Mouse (Mus musculus): ENCODE measurements around the gene Kcna10. TPM values are rescaled to one million over a fixed set of nuclear protein-coding genes. Genes with fewer than 3 reads are reported as not detected.

Kcna10 gene
- total RNA-seq, 2 experiments from 2014 or later = 0.18 TPM; not detected in 1

DNA sequence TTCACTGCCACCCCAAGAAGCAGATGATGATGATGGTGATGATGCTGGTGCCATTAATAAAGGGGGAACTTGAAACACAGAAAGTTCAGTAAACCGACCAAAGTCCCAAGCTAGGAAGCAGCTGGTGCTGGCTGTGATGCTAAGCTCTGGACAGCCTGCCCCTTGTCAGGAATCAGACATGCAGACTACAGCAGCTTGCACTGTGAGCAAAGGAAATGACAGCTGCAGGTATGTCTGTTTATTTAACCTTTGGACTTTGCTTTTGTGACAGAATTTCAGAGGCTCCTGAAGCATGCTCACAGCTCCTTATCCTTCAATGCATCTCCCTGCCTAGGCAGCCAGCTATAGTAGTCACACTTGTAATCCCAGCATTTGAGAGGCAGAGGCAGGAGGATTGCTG, 47.7 kb downstream of the Kcna10 start, which contains the start of gene A630076J17Rik:
TSS of gene A630076J17Rik (plus strand) at position 88 of the 400 bp plus-strand sequence.
- no peak for TF ChIP-seq CTCF (IDR thresholded peaks at IDR 0.05)
- intact Hi-C loops (cut with DNase I) = loop anchor here (5.0 to 10.0 kb wide), 3 partner anchors 102 to 374 kb away; partner anchors contain the start of gene Rbm15

DNA sequence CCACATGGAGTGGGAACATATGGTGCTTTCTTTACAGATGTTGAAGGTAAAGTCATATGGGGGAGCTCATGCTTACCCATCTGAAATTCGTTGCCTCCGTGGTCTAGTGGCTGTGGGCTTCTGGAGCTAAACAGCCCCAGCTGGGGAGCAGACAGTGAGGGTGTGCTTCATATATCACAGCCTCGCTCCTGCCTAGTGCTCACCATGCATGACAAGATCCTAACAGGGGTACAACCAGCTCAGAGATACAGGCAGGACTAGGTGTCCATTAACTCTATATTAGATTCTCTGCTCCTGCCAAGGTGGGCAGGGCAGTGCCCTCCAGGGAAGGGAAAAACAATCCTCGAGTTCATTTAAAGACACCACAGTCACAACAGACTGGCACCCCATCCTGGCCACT, 48.3 kb downstream of the Kcna10 start:
- no peak for DNase-seq (ENCODE audit: extremely low spot score in 1 of 2, low spot score in 2 of 2)
- intact Hi-C loops (cut with DNase I) = loop anchor here (5.0 to 10.0 kb wide), 3 partner anchors 101 to 374 kb away; partner anchors contain the start of gene Rbm15
- Histone ChIP-seq H3K27ac (no peak overlapping the region), H3K4me3 (no peak overlapping the region)
- no peak for TF ChIP-seq CTCF (IDR thresholded peaks at IDR 0.05)

More for the DNA sequence above, 47.7 kb downstream of the Kcna10 start, which contains the start of gene A630076J17Rik:
- no peak for DNase-seq (ENCODE audit: extremely low spot score in 1 of 2, low spot score in 2 of 2)
- Histone ChIP-seq H3K27ac (no peak within 1 kb of the TSS), H3K4me3 (no peak within 1 kb of the TSS)

DNA sequence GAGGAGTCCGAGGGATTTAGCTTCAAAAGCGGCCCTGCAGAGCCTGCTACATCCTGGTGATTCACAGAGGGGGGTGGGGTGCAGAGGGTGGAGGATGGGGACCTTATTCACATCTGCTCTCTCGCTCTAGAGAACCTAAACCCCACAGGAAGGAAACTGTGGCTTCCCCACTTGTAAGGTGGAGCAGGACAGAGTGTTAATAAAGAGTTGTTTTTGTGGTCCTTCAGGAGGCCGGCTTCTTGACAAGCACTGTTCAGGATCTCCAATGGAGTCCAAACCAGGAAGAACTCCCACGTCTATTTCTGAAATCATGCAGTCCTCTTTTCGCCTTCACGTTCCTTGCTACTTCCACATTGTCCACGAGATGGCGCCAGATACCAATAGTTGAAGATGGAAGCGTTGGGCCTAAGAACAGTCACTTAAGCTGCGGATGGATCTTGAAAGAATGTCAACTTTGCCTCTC, 50.5 kb downstream of the Kcna10 start:
- H3K27ac ChIP-seq = peak overlapping the region; percentile 85
- intact Hi-C loops (cut with DNase I) = loop anchor here (1.0 to 10.0 kb wide), 5 partner anchors 41 to 371 kb away; partner anchors contain the start of gene Rbm15
- TF ChIP-seq CTCF (IDR thresholded peaks at IDR 0.05) = peak; percentile 89
- peak overlapping the region; percentile 29 for H3K4me3 ChIP-seq
- peak; percentile 85 to 91 for DNase-seq (ENCODE audit: extremely low spot score in 1 of 2, low spot score in 2 of 2)

DNA sequence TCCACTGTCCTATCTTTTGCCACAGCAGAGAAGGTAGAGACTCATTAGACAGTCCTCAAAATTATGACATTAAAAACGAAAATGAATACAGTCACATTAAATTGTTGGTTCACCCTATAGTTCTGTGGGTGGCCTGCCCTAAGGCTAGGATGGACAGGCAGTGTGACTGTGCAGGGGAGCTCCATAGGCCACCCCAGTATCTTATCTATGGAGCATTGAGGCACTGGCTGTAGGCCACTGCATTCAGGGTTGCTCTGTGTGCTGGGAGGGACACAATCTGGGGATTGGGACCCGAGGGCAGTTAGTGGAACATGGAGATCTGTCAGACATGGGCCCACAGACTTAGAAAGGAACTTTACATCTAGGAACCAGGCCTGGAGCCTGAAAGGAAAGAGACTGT, 51.1 kb downstream of the Kcna10 start:
- intact Hi-C loops (cut with DNase I) = loop anchor here (1.0 to 10.0 kb wide), 5 partner anchors 40 to 371 kb away; partner anchors contain the start of gene Rbm15
- no peak for TF ChIP-seq CTCF (IDR thresholded peaks at IDR 0.05)
- Histone ChIP-seq H3K4me3 (no peak overlapping the region), H3K27ac (no peak overlapping the region)
- DNase-seq (ENCODE audit: extremely low spot score in 1 of 2, low spot score in 2 of 2) = no peak

DNA sequence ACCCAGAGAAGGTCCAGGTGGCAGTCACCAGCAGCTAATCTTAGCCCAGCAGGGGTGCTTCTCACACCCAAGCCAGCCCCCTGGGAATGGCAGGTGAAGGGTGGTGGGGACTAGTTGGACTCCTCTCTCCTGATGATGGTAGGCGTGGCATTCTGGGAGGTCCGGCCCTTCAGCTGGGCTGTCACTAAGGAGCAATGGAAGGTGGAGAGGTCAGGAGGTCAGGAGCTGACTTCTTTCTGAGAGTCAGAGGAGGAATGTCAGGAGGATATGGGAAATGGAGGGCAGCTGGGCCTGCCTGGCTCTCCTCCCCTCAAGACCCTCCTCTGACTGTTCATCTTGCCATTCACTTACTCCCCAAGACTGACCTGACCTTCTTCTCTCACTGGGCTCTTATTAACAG, 55.2 kb downstream of the Kcna10 start:
- no peak overlapping the region for H3K27ac ChIP-seq
- DNase-seq (ENCODE audit: extremely low spot score in 1 of 2, low spot score in 2 of 2) = no peak
- TF ChIP-seq CTCF (IDR thresholded peaks at IDR 0.05) = no peak
- no peak overlapping the region for H3K4me3 ChIP-seq
- intact Hi-C loops (cut with DNase I) = loop anchor here (10.0 kb wide), 2 partner anchors 337 to 367 kb away; no protein-coding TSS in a partner anchor

DNA sequence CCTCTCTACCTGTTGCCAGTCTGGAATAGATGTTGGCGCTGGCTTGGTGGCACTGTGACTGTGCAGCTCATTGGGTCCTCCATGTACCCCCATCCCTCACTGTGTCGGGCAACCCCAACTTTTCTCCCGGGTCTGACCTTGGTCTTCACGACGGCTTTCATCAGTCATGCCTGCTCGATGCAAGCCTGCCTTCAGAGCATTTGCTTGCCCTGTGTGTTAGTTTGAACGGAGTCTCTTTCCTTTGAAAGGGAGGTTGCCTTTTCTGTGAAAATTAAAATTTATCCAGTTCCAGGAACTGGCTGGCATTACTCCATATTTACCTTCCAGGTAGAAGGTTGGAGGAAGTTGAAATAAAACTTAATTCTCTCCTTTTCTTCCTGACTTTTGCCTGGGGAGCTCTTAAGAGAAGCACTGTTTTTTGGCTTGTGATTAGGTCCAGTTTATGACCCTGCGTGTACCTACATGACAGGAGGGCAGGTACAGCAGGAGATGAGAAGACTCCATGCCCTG, 55.7 kb downstream of the Kcna10 start:
- TF ChIP-seq CTCF (IDR thresholded peaks at IDR 0.05) = no peak
- Histone ChIP-seq H3K4me3 (no peak overlapping the region), H3K27ac (no peak overlapping the region)
- no peak for DNase-seq (ENCODE audit: extremely low spot score in 1 of 2, low spot score in 2 of 2)
- intact Hi-C loops (cut with DNase I) = loop anchor here (10.0 kb wide), 2 partner anchors 336 to 366 kb away; no protein-coding TSS in a partner anchor

DNA sequence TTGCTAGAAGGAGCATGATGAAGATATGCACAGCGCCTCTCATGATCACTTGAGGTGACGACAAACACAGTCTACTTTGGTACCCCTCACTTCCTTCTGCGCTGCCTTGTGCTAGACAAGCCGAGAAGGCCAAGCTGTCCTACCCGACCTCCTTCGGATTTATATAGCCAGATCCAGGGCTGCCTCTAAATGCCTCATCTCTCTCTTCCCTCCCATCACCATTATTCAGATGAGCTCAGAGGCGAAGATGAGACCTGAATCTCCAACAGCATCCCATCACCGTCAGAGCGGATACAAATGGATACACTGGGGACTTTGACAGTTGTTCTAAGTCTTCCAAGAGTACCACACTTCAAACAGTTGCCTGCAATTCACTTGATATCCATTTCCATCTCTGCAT, 56.8 kb downstream of the Kcna10 start, which contains the start of gene Prok1:
TSS of gene Prok1 (minus strand) at position 101 of the 400 bp plus-strand sequence.
- TF ChIP-seq CTCF (IDR thresholded peaks at IDR 0.05) = no peak
- H3K4me3 ChIP-seq = no peak within 1 kb of the TSS
- no peak for DNase-seq (ENCODE audit: extremely low spot score in 1 of 2, low spot score in 2 of 2)
- H3K27ac ChIP-seq = no peak within 1 kb of the TSS
- intact Hi-C loops (cut with DNase I) = loop anchor here (5.0 to 10.0 kb wide), 3 partner anchors 113 to 365 kb away; no protein-coding TSS in a partner anchor

DNA sequence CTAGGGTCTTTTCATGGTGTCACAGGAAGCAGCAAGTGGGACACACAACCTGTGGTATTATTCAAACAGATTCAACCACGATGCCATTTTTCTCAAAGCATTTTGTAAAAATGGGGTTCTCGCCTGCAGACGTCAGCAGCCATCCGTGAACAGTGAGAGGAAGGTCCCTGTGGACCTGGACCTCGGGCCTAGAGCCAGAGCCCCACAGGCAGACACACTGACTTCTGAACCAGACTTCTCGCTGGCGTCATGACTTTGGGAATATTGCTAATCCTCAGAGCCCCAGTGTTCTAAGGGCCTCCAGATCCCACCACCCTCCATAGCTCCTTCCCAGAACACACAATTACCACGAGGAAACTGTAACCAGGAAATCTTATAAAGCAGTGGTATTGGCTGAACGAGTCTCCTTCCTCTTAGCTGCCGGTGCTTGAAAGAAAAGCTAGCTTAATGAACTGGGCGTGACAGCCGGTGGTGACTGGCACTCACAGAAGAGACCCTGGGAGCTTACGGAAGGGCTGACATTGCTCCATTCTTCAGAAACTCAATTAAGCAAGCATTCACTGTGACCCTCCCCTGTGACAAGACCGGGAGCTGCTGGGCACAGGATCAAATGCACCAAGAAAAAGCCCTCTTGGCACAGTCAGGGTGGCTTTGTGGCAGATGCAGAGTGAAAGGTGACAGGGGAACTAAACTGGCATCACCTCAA, 58.7 kb downstream of the Kcna10 start:
- no peak overlapping the region for H3K4me3 ChIP-seq
- TF ChIP-seq CTCF (IDR thresholded peaks at IDR 0.05) = no peak
- DNase-seq (ENCODE audit: extremely low spot score in 1 of 2, low spot score in 2 of 2) = no peak
- H3K27ac ChIP-seq = no peak overlapping the region
- intact Hi-C loops (cut with DNase I) = loop anchor here (5.0 kb wide), 1 partner anchor 111 kb away; no protein-coding TSS in a partner anchor

Other genes with a start within 250 kb of the Kcna10 start
- 10 to 100 TPM; 34.9 to 35.3 TPM for gene Kcna3, start 146.9 kb upstream of the Kcna10 start, total RNA-seq (2021)
- 100 to 1,000 TPM; 156 to 162 TPM for gene Kcna2, start 81.9 kb upstream of the Kcna10 start, total RNA-seq (2021)
- not detected for gene Cym, start 38.7 kb downstream of the Kcna10 start, total RNA-seq (2021)
- gene A630076J17Rik, start 47.6 kb downstream of the Kcna10 start, total RNA-seq (2021) = not detected
- gene Prok1, start 56.7 kb downstream of the Kcna10 start, total RNA-seq (2021) = not detected
- gene Lamtor5, start 95.8 kb downstream of the Kcna10 start, total RNA-seq (2021) = 10 to 100 TPM; 69.5 to 69.7 TPM
- 1 to 10 TPM in 1 of 2 experiments, under 1 TPM in 1; 0.98 to 1.5 TPM for gene Slc16a4, start 108.2 kb downstream of the Kcna10 start, total RNA-seq (2021)
- gene Rbm15, start 150.6 kb downstream of the Kcna10 start, total RNA-seq (2021) = 10 to 100 TPM; 27.1 to 28.1 TPM